Mouse (Mus musculus) lung, adult 2 months (tissue): ENCODE results near the gene Banf1.
A peak's percentile ranks its signal among the peaks of the same experiment; 100 is the strongest.

Source experiments
- CTCF ChIP-seq: fragments of 200-500 bp; IDR thresholded peaks from 2 replicates; pipeline ENCODE4 v1.5.1; 2011; ENCODE audit warnings: mild to moderate bottlenecking, low read length, control low read depth; ENCODE audit not compliant: insufficient read depth
- POLR2A ChIP-seq: fragments of 200-500 bp; IDR thresholded peaks from 2 replicates; pipeline ENCODE4 v1.6.1; 2011; ENCODE audit warnings: low read depth, mild to moderate bottlenecking, control low read depth, low read length, borderline replicate concordance; ENCODE audit errors: extremely low read depth

GRCm38 (mm10) chr19:5388588-5389242 is 21.7 kb upstream of the Banf1 start, which contains the start of gene Sart1:
- no peak for TF ChIP-seq CTCF
- peak; percentile 96 for TF ChIP-seq POLR2A
